Mouse (Mus musculus) adrenal gland, adult 8-10 months (tissue): ENCODE results near the gene Pcdh7. TPM values are rescaled to one million over a fixed set of nuclear protein-coding genes. Genes with fewer than 3 reads are reported as not detected.

ENCODE experiments used
- DNase-seq: peaks from one replicate; pipeline ENCODE4 v3.0.0; 2022
- total RNA-seq, 4 experiments: library from RNA; stranded (reverse); gene quantifications; 2 replicates each; pipeline ENCODE4 v1.2.4; 2022

Gene Pcdh7
- total RNA-seq, 4 experiments from 2014 or later = 1.6 to 3.4 (median 2.0) TPM

DNA sequence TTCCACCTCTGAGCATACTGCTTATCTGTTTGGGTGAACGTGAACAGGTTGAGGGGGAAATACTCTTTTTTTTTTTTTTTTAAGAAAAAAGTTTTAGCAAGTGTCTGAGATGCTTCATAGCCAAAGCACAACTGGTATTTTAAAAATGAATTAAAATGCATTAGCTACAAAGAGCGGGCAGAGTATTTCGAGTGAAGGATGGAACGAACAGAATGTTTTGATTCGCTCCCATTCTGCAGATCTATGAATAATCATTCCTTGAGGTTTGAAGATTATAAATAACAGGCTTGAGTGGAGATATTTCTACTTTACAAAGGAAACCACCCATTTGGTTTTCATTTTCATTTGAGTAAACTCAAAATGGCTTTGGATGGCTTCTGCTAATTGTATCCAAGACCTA is 214.0 kb downstream of the Pcdh7 start:
- no peak for DNase-seq

DNA sequence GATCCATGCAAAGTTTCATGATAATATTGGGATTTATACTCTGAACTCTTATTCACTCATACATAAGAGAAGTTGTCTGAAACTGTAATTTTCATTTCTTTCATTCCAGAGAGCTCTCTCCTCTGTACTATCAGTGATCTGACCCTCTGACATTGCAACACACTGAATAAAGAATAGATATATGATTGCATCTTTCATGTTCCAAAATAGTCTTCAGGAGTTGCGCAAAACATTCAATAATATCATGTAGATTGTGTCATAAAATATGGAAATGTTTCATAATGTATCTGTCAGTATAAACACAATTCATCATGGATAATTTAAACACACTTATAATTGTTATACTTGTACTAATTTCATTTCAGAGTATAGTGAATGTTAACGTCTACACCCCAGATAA is 216.9 kb downstream of the Pcdh7 start:
- DNase-seq = no peak

DNA sequence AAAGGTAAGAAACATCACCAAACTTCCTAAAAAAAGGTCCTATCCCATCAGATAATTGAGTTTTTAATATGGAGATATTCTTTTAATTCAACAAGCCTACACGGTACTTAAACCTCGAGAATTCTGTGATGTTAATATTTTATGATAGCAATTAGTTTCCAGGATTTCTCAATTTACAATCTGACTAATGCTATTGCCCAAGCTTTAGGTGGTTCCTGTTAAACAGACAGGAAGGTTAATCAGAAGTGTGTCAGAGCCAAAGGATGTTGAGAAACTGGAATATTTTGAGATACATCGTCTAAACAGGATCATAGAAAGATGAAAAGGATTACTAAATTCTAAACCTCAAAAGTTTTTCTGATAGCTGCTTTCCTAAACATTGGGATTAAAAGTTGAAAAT is 222.7 kb downstream of the Pcdh7 start:
- DNase-seq = no peak

DNA sequence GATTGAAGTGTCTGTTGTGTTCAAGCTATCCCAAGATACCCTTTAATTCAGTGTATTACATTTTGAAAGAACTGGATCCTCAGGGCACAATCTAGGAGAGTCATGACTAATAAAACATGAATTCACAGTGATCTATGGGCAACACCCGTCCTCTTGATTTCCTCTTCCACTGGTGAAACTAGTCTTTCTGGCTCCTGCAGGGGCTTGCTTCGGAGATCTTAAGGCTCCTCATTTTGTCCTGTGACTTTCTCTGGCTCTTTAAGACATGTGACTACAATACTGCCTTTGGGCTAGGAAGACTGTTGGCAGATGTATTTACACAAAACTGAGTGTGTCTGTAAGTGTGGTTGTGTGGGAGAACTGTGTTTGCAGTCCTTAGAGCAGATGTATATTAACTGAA is 225.4 kb downstream of the Pcdh7 start:
- DNase-seq = no peak

DNA sequence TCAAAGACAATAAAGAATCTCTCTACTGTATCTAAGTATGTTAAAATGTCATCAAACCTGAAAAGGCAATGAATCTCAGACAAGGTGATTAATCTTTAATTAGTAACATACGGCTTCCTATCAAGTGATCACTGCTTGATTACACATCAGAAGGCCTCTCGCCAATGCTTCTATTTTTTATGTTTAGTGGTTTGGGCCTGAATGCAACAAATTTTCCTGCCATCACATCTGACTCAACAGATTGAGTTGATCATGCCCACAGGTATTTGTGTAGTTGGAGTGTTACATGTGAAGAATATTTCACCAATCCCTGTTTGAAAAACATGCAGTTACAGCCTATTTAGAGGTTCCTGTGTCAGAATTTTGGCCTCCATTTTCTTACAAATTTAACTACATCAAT is 225.8 kb downstream of the Pcdh7 start:
- no peak for DNase-seq

DNA sequence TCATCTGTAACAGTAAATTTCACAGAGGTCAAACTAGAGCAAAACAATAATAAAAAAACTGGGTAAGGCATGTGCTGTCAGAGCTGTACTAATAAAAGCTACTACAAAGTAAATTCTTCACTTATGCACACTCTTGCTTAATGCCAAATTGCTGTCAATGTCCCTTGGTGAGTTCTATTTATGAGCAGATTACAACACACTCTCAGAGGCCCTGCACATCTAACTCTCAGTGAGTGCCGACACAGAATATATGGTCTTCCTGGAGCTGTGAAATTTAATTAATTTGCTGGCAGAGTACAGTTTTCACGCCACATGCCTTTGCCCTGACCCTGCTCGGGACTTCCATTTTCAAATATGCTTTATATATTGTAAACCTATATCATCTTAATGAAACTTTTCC is 227.7 kb downstream of the Pcdh7 start:
- no peak for DNase-seq

DNA sequence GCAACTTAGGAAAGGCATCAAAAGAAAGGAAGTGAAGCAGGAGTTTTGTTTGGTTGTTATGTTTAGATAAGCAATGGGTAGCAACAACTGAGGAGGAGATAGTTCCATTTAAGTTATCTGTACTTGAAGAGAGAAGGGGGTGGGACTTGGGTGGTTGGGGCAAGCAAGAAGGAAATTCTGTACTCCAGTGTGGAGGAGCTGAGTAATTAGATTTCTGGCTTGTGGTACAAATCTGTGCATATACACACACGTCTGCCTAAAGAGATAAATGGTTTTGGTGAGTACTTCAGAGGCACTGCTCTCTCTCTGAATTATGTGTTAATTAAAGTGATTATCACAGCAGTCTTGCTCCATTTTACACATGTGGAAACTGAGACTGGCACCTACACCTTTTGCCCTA is 241.6 kb downstream of the Pcdh7 start:
- DNase-seq = no peak

DNA sequence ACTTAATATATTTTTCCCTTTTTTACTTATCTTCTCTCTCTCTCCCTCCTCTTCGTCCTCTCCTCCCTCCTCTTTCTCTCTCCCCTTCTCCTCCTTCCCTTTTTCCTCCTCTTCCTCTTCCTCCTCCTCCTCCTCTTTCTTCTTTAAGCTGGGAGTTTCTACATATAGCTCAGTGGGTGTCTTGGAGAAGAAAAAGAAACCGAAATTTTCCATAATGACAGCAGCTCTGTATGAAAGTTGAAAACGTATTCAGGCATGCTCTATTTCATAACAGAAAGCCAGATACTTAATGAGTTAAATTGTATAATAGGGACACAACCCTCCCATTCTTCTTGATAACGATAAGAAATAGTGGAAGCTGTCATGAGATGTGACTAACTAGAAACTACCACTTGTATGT is 246.0 kb downstream of the Pcdh7 start:
- no peak for DNase-seq

DNA sequence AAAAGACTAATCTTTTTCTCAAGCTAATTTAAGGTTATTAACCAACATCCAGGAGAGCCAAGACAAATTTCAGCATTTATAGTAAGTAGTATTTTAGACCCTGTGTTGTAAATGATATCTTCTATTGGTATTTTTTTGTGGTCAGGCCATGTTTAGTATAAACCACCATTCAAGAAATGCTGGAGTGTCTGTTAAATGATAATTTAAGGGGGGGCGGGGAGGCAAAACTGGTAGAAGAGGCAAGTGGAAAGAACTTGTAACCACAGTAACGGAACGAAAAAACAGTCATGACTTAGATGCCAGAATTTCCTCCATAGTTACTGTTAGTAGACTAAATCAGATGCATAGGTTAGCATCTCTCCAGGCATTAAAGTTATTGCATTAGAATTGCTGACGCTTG is 246.4 kb downstream of the Pcdh7 start:
- no peak for DNase-seq

DNA sequence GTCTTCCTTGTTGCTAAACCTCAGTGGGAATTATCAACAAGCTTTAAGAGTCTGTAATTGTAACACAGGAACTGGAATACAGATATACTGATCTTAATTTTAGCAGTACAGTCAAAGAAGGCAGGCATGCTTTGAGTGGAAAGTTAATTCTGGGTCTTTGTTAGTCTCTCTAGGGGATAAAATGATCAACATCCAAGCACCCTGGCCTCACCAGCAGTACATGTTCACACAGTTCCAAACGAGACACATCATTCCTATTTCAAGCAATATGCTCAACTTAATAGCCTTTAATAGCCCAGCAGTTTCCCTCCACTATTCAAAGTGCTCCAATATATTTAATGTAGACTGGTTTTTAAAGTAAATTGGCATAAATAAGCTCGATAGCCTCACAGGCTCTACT is 275.8 kb downstream of the Pcdh7 start:
- no peak for DNase-seq

DNA sequence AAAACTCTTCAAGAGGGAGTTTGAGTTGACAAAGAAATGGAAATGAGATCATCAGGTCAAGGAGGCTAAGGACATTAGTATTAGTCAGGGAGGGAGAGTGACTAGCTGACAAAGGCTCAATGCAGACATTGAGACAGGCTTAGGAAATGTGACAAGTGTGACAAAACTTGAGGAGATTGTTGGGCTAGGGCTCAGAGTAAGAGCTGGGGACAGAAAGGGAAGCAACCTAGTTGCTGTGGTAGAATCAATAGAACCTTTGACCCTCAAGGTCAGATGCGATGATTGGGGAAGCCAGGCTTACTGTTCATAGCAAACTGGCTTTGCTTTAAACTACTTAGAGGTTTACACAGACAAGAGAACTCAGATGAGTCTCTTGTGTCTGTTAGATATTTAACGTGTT is 303.6 kb downstream of the Pcdh7 start:
- no peak for DNase-seq

DNA sequence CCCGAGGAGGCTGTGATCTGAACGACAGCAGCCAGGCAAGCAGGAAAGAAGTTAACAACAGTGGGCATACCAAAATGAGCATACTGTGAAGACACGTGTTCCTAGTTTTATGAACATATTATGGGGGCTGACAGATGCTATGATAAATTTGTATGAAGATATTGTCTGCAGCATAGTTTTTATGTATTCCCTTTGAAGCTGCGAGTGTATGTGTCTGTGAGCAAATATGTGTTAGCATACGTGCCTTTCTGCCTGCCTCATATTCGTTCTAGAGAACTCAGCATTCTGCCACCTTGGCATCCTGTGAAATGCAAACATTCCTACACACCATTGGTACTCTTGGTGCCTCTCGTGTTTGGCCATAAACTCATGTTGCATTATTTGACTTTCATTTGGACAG is 307.4 kb downstream of the Pcdh7 start:
- no peak for DNase-seq

DNA sequence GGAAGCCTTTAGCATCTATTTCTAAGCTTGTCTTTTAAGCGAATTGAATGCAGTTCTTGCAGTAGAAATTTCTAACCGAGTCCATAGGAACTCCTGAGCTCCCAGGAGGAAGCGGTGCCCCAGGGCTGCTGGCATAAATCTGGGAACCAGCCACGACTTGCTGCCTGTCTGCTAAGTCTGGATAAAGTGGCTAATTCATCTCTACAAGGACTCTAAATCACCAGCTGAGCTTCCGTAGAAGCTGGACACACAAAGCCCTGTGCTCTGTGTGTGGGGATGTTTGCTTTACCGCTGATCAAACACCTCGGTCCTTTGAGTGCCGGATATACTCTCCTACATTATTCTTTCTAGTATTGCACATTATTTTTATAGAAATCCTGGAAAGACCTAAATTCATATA is 308.0 kb downstream of the Pcdh7 start:
- no peak for DNase-seq

DNA sequence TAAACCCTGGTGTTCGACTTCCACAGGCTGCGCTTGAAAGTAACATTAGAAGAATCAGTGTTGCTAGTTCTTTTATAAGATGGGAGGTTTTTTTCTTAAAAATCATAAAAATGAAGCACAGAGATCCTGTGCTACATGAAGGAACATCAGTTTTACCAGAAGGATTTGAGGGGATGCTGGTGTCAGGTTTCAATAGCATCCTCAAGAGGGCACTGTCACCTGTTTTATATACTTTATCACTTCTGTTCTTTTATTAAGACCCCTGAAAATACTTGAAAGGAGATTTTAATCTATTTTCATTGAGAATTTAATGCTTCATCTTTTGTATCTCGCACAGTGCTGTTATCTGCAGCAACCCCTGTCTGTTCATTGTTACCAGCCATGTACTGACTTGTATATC is 322.1 kb downstream of the Pcdh7 start:
- DNase-seq = no peak

DNA sequence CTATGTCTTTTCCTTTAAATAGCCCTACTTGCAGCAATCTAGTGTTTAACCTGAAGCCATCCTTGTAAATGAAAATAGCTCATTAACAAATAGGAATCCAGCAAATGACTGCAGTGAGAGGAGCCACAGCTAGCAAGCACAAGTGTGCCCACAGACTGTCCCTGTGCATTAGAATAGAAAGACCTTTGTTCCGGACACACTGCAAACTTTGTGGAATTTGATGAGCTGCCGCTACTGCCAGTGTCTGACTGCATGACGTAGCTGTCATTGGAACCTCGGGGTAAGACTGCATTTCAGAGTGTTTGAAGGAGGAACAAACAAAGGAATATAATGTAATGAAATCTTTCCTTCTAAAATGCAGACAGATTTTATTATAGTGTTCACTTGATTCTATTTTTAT is 326.4 kb downstream of the Pcdh7 start:
- DNase-seq = no peak

DNA sequence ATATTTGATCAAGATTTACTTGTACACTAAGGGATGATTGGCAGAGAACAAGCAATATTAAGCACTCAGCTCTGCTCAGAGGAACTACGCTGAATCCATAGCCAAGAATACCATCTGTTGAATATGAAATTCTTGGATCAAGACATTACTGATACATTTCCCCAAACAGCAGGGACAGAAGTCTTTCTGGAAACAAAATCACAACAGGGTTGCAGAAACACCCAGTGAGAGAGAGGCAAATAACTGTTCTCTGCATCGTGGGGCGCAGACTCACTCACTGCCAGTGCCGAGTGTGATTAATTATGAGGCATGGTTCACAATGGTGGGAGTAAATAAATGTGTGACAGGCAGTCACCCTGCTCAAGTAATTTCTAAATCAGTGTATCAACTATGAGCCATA is 363.3 kb downstream of the Pcdh7 start:
- DNase-seq = no peak

DNA sequence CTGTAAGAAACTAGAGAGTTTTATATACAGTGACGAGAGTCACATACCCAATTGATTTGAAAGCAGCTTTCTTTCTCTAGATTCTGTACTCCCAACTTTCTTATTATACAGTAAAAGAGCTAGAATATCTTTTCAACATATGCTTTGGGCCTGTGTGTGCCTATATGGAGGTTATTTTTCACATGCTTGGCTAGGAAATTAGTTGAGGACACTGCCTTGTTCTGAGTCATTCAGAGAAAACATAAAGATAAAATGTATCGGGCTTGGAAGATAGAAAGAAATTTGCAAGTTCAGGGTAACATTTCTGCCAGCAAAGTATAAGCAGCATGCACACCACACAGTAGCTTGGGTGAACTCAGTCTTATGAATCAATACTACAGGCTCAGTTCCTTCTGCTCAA is 364.5 kb downstream of the Pcdh7 start:
- DNase-seq = no peak

DNA sequence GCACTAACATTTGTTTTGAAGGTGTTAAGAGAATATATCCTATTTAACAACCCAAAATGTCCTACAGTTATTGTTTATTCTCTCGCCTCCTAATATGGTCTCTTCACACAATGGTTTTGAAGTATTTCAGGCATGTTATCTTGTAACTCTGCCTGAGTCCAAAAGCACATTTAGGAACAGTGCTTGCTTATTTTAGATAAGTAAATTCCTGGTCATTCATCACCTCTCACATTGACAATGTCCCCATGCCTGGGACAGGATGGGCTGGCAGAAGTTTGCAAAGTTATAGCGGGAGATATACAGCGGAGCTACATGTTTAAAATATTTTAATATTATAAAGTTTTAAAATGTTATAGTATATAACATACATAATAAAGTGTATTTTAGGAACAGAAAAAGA is 365.3 kb downstream of the Pcdh7 start:
- no peak for DNase-seq

DNA sequence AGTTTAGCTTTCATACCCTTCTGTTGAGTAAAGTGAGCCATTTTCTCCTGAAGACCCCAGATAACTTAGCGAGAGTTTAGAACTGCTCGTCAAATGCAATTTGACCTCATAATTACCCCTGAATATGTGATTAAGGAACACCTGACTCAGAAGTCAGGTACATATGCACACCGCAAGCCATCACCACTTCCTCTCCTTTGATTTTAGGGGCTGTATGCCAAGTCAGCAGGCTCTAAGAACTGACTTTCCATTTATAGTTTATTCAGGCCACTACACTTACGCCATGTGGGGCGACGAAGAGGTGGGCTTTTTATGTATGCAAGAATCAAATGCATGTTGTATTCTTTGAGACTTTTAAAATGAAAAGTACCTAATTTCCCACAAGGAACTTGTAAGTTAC is 366.2 kb downstream of the Pcdh7 start:
- DNase-seq = no peak

DNA sequence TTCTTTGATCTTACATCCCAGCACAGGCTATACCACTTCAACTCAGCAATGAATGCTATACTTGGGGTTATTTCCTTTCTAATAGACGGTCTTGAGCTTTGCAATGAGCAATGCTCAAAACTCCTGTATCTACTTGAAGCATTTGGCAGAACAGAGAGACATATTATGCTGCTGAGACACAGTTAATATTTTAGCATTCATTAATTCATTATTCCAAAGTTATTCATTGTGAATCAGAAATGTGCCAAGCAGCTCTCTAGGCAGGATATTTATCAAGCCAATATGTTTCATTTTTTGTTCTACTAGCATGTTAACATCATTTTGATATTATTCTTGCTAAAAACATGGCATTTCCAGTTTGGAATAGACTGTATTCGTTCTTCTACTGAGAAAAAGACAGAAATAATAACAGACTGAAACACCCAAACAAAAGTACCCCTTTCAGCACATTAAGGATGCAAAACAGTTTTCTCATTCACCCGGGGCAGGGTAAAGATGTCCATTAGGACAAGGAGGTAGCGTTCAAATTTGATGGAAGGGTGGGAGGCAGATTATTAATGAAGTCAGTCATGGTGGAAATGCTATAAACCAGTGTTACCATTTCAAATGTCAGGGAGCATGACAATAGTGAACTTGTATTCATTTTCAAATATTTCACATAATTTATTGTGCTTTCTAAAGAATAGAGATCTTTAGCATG is 391.0 kb downstream of the Pcdh7 start:
- no peak for DNase-seq

DNA sequence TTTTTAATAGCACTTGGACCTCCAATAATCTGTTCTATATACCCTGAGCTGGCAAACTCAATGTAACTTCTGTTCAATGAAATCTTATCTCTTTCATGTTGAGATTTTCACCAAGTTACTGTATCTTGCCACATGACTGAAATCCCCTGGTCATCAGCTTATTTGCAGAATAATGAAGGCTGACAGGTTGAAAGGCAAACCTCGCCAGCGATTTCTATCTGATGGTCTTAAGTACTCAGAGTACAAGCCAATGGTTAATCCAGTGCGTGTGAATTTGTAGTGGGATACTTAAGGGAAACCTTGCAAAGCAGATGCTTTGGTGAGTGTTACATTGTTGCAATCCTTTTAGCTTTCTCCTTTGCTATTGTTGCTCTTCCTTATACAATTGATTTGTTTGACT is 398.3 kb downstream of the Pcdh7 start:
- no peak for DNase-seq

DNA sequence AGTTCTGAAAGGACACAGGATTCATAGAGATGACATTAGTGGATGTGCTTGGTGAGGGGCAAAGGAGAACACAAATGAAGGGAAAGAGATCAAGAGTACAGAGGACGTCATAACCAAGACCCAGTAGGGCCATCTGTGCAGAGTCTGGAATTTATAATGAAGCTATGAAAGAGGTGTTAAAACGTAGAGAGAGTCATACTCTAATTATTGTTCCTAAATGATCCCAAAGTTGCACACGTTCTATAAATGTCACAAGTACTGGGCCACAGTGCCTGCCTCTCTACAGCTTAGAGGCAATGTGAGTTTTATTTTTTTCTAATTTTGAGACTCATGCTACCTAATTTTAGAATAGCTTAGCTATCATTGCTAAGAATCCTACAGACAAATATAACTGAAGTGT is 400.1 kb downstream of the Pcdh7 start:
- no peak for DNase-seq

DNA sequence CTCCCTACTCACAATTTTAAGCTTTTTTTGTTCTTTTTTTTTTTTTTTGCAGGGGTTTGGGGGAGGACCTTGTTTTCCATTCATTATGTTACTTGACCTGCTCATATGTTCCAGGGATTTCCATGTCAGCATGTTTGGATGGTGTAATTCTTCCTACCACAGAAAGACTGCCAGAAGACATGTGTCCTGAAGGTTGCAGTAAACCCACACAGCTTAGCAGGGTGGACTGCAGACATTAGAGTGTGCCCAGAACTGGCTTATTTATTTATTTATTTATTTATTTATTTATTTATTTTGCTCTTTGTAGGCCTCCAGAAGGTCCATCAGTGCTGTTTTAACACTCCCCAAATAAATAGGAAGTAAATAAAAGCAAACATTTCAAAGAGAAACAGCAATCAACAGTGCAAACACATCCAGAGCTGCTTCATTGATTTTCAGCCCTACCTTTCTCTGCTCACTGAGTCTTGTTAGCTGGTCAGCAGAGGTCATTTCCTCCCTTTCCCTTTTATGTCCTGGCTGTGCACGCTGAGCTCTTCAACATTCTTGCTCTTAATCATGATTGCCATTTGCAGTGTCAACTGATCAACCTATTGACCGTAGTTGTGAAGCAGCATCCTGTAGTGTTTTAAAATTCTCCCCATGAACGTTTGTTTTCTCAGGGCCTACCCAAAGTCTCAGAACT is 401.3 kb downstream of the Pcdh7 start:
- no peak for DNase-seq

DNA sequence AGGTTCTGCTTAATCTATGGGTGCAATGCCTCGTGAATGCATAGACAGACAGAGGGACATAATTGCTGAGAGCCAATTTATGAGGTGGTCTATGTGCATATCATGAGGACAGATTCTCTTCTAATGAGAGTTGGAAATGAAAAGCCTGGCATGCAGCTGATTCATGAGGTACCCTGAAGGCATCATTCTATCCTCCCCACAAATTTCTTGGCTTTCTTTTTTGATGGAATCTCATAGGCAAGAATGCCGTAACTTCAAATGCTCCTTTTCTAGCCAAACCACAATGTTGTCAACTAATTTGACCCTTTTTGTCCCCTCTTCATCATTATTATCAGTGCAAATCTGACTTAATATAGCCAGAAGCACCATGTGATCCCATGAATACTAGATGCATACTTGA is 426.1 kb downstream of the Pcdh7 start:
- no peak for DNase-seq

DNA sequence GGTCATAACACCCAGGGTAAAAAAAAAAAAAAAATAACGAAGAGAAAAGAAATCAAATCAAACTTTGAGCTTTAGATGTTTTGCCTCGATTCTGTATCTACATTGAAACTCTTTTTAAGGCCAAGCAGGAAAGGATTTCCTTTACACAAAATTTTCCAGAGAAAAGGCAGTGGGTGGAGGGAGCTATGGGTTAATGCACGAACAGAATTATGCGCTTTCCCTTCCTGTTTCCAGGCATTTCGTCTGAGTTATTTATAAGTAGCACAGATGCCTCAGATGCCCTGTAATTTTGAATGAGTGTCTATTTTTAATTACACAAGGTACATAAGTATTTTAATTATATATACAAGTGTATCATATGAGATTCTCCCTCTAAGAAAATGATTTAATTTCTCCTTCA is 436.2 kb downstream of the Pcdh7 start:
- DNase-seq = no peak
